Mouse (Mus musculus) cerebellum, adult 2 months (tissue): ENCODE measurements around the gene Foxp1.

Experiments
- CTCF ChIP-seq: fragments of 200-500 bp; IDR thresholded peaks from 2 replicates; pipeline ENCODE4 v1.5.1; 2011; ENCODE audit warnings: low read depth, mild to moderate bottlenecking, control low read depth, low read length, moderate library complexity, borderline replicate concordance; ENCODE audit not compliant: insufficient read depth
- POLR2A ChIP-seq: fragments of 200-500 bp; IDR thresholded peaks from 2 replicates; pipeline ENCODE4 v1.6.1; 2011; ENCODE audit warnings: low read length, control low read depth, borderline replicate concordance; ENCODE audit not compliant: insufficient read depth

GRCm38 (mm10) chr6:99135938-99136729 is 386.4 kb downstream of the Foxp1 start:
- no peak for TF ChIP-seq CTCF
- no peak for TF ChIP-seq POLR2A
